Mouse (Mus musculus): ENCODE results near the gene Osbpl3.

The Osbpl3 gene

DNA sequence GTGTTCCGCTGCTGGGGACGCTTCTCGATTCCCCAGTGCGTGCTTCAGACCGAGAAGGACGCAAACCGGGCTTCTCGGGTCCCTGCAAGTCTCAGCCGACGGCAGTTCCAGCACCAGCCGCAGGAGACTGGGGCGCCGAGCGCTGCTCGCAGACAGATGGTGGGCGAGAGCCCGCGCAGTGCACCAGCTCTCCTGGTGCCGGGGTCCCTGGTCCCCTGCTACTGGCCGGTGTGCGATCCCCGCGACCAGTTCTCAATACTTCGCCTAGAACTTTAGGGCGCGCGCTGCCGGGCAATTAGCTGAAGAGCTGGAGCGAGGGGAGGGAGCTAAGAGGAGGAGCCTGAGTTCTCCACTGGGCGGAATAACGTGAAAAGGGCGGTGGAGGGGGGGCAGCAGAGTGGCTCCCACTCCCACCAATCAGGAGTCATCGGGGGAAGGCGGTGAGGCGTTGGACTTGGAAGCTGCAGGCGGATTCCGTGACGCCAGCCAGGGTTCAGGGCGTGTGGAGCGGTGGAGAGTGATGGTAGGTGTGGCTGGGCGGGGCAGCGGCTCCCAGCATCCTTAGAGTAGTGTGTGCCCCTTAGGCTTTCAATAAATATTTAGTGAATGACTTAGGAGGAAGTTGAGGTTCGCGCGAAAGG, at the start of gene Osbpl3:
Gene Osbpl3 (minus strand): TSS at position 373 of the 641 bp plus-strand sequence.
- DNase-seq (ENCODE audit: inconsistent age in 2 of 2, low spot score in 1 of 2) = peak; percentile 93 to 95

DNA sequence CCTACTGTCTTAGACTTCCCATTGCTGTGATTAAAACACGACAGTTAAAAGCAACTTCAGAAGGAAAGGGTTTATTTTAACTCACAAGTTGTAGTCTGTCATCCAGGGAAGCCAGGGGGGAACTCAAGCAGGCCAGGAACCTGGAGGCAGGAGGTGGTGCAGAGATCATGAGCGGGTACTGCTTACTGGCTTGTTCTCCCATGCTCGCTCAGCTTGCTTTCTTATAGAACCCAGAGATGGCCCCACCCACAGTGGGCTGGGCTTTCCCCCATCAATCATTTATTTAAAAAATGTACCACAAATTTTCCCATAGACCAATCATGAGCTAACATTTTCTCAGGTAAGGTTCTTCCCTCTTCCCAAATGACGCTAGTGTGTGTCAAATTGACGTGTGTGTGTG, 49.5 kb upstream of the Osbpl3 start:
- DNase-seq (ENCODE audit: inconsistent age in 2 of 2, low spot score in 1 of 2) = no peak

DNA sequence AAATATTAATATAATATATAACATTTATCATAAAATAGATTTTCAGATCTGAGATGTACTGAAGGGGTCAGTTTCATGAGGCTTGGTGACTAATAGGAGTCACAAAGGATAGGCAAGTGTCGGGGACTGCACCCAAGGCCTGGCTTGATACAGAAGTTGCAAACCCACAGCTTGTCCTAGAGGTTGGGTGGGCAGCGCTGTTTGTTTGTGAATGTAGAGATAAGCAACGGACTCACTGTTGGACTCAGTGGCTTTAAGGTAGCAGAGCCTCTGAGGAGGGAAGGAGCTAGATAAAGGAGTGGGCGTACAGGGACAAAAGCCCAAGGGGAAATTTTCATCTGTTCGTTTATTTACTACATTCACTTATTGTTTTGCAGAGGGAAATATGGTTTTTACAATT, 48.7 kb upstream of the Osbpl3 start:
- no peak for DNase-seq (ENCODE audit: inconsistent age in 2 of 2, low spot score in 1 of 2)

DNA sequence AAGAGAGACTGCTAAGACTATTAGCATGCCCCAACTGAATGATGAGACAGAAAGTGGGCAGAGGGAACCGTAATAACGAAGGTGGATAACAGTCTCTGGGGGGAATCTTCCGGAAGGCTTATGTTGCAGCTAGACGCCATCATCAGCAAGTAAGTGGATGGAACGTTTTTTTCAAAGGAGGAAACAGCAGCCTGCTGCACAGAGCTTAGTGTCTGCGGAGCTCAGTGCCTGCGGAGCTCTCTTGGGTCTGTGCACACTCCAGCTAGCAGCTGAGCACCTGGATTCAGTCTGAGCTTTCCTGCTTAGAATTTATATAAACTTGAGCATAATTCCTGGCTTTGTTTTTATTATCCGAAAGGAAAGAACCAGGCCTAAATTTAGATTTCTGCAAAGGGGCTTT, 47.8 kb upstream of the Osbpl3 start:
- no peak for DNase-seq (ENCODE audit: inconsistent age in 2 of 2, low spot score in 1 of 2)

DNA sequence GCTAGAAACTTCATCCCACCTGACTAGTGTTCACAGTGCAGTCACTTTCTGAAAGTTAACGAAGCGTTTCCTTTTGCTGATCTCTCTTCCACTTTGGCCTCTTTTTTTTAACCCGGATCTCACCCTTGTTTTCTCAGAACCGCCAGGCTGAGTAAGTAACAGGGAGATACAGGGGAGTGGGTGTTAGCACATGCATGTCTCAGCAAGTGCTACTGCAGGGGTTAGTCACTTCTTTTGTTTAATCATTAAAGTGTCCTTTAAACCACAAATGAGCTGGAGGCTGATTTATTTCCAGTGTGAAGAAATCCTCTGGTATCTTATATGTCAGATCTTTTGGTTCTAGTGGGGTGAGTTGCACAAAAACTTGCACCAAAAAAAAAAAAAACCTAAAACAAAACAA, 47.0 kb upstream of the Osbpl3 start:
- DNase-seq (ENCODE audit: inconsistent age in 2 of 2, low spot score in 1 of 2) = peak in 1 of 2 experiments; percentile 44

DNA sequence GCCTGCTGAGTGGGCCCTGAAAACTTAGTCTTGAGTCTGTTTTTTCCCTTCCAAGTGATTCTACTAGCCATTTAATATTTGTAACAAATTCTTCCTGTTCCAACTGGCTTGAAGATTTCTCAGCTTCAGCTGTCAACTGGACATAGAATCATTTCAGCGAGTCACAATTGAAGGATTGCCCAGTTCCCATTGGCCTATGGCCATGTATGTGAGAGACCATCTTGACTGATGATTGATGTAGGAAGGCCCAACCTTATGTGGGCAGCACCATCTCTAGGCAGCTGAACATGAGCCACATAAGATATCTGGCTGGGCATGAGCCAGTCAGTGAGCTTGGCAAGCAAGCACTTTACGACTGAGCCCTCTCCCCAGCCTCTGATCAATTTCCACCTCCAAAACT, 42.3 kb upstream of the Osbpl3 start:
- no peak for DNase-seq (ENCODE audit: inconsistent age in 2 of 2, low spot score in 1 of 2)

DNA sequence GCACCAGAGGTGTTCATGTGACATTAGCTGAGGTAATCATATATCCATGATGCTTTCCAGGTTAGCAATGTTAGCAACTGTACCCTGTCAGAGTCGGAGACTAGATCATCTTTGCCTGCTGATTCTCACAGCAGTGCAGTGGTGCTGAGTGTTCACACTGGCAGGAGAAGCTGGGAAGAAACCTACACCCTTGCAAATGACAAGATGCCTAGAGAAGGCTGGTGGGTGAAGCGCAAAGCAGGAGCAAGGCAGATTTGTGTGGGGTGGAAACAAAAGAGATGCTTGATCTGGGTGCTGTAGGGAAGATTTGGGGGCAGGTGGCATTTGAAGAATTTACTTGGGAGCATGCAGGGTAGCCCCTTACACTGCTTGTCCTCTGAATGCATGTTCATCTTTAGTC, 34.5 kb upstream of the Osbpl3 start:
- no peak for DNase-seq (ENCODE audit: inconsistent age in 2 of 2, low spot score in 1 of 2)

DNA sequence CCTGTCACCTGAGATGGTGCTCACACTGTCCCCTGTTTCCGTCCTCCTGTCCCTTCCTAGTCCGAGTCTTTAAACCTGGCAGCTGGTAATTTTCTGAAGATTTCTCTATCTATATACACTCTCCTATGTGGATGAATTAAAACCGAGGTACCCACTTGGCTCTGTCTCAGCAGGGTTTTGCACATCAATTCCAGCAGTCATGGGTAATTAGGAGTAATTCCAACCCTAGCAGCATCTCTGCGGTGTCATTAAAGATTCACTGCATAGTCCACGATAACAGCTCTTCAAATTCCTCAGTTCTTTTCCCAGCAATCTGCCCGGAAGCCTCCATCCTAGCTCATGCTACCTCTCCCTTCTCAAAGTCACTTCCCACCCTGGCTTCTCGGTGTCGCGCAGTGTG, 33.4 kb upstream of the Osbpl3 start:
- no peak for DNase-seq (ENCODE audit: inconsistent age in 2 of 2, low spot score in 1 of 2)

DNA sequence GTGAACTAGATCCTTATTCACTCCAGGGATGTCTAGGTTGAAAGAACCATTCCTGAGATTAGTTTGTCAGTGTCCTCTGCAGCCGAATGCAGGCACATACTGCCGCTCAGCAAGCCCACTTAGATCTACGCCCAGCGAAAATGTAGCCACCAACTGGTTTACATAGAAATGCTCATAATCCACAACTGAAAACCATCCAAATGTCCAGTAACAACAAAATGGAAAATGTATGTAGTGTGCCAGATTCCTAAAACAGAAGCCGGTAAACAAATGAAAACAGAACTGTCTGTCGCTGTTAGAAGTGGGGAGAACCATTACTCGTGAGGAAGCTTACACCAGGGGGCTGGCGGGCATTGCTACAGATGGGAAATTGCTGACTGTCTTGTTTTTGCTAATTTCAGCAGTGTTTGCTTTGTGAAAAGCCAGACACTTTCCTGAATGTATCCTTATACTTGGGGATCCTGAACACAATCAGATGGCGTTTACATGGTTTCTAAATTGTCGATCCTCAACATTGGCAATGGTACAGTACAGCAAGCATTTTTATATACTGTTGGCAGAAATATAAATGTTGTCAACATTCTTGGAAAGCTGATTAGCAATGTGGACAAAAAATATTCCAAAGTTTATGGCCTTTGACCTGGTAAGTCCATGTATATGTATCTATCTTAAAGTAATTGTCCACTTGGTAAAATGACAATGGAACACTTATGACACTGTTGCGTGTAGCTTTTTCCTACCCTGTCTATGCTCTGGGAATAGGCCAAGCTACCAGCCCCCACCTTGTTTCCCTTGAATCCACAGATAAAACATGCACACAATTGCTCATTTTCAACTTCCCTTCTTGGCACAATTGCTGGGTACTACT, 30.3 kb upstream of the Osbpl3 start:
- no peak for DNase-seq (ENCODE audit: inconsistent age in 2 of 2, low spot score in 1 of 2)

DNA sequence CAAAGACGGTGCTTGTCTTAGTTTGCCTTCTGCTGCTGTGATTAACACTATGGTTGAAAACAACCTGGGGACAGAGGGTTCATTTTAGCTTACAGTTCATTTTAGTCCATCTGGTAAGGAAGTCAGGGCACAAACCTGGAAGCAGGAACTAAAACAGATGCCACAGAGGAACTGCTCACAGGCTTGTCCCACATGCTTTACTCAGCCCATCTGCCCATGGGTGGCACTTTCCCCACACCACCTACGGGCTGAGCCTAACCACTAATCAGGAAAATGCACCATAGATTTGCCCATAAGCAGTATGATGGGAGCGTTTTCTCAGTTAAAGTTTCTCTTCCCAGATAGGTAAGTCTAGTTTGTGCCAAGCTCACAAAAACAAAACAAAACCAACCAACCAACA, 27.4 kb upstream of the Osbpl3 start:
- DNase-seq (ENCODE audit: inconsistent age in 2 of 2, low spot score in 1 of 2) = no peak

DNA sequence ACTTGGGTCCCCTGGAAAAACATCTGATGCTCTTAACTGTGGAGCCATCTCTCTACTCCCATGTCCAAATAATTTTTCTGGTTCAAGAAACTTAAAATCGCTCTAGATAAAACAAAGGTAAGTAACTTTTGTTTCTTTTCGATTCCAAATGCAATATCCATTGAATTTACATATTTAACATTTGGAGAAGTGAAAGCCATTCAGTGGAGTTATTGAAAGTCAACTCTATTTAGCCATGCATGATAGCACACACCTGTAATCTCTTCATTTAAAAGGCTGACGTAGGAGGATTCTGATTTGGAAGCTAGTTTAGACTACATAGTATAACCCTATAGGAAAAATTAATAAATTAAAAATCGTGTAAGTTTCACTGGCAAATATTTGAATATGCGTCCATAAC, 25.5 kb upstream of the Osbpl3 start:
- DNase-seq (ENCODE audit: inconsistent age in 2 of 2, low spot score in 1 of 2) = no peak

DNA sequence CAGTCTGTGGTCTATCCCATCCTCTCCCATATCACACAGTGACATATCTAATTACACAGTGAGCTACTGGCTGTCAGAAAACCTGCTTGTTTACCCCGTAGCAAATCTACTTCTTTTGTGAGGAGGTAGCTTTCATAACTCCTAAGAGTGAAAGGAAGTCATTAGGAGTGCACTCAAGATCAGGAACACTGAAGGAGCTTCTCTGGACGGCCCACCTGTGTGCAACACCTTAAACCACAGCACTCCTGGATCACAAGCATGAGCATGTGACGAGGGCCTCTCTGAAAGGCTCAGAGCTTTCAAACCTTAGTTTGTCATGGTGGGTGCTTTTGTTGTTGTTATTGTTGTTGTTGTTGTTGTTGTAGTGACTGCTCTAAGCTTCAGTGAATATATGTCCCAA, 10.4 kb upstream of the Osbpl3 start:
- no peak for DNase-seq (ENCODE audit: inconsistent age in 2 of 2, low spot score in 1 of 2)

DNA sequence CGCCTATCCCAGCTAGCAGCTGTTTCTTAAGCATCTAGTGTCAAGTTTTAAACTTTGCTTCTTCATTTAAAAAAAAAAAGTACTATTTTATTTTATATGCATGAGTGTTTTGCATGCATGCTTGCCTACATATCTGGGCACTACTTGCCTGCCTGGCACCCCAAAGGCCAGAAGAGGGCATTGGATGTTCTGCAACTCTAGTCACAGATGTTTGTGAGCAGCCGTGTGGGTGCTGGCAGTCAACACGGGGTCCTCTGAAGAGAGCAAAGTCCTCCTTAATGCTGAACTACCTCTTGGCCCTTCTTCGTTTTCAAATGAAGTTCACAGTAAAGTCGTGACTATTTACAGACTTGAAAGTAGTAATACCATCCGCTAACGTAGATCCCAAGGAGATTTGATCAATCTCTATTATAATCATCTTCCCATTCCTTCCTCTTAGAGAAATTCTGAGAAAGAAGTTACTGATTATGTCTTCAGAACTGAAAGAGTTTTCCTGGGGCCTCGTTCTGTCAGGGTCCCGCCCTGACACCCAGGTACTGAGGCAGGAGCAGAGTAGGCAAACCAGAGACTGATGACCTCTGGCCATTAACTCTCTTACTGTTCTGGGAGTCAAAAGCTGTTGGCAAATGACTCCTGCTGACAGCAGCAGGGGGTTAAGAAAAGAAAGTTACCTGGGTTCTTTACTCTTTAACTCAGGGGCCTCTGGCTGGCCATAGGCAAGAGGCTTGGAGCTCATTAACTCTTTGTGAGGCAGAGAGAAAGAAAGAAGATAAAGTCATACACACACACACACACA, 8.9 kb upstream of the Osbpl3 start:
- no peak for DNase-seq (ENCODE audit: inconsistent age in 2 of 2, low spot score in 1 of 2)

DNA sequence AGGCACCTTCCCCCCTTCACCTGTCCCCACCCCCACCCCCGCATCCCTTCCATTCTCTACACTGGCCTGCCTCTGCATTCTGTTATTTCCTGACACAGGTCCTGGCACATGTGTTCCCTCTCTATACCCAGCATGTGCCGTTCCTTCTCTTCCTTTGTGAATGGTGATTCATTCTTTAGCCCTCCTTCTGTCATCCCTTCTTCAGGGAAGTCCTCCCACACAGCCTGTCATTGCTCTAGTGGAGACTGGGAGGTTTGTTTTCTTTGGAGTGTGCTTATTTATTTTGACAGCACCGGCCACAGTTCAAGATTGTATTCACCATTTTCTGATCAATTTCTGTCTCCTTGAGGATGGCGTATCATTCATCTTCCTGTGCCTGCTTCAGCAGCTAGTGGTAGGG, 6.0 kb upstream of the Osbpl3 start:
- DNase-seq (ENCODE audit: inconsistent age in 2 of 2, low spot score in 1 of 2) = peak in 1 of 2 experiments; percentile 62

DNA sequence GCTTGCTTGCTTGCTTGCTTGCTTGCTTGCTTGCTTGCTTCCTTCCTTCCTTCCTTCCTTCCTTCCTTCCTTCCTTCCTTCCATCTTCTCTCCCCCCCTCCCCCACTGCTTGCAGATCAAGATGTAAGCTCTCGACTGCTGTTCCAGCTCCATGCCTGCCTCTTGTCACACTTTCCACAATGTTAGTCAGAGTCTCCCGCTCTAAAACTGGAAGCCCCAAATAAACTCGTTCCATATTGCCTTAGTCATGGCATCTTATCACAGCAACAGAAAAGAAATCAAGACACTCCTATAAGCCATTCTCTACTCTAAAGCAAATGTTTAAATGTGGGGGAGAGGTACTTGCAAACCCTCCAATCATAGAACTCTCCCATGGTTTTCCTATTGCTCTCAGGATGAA, 5.6 kb upstream of the Osbpl3 start:
- no peak for DNase-seq (ENCODE audit: inconsistent age in 2 of 2, low spot score in 1 of 2)

DNA sequence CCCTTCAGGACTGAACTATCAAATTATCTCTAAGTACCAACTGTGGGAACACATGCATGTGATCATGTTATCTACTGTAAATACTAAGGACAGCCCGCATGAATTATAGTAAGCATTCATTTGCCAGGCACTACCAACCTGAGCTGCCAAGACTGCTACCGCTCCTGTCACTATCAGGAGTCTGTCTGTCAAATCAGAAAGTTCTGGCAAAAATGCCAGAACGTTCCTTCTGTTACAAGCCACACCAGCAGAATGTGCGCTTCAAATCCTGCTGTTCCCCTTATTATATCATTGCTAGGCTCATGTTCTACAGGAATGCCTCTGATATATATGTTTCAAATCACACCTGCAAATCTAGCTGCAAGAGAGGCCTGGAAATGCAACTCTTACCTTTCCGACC, 4.6 kb upstream of the Osbpl3 start:
- no peak for DNase-seq (ENCODE audit: inconsistent age in 2 of 2, low spot score in 1 of 2)

DNA sequence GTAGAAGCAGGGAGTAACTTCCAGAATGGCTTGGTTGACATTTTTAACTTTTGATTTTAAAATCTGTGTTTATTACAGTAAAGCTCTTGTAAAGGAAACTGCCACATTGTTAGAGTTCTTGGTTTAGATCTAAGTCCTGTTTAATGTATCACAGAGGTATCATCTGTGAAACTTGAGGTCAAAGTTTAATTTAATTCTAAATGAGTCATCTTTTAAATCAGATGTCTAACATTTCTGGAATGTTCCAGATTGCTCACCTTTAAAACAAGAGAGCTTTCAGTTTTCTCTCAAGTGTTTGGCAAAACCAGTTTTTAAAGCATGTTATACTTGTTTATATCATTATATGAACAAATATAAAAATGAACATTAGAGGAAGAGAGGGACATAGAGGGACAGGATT, 4.2 kb upstream of the Osbpl3 start:
- no peak for DNase-seq (ENCODE audit: inconsistent age in 2 of 2, low spot score in 1 of 2)

DNA sequence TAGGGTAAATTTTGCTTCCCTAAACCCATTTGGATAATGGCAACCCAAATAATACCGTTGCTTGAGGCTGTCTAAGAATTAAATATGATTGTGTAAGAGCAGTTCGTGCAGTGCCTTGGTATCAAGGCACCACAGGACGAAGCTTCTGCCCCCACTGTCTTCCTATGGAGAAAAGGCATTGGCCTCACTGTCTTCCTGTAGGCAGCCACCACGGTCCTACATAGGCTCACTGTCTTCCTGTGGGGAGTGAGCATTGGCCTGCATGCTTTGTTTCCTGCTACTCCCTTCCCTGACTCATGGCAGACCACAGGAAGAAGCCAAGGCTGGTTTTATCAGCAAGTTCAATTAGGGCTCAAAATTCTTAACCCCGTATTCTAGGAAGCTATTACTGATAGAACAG, 3.3 kb upstream of the Osbpl3 start:
- DNase-seq (ENCODE audit: inconsistent age in 2 of 2, low spot score in 1 of 2) = no peak

DNA sequence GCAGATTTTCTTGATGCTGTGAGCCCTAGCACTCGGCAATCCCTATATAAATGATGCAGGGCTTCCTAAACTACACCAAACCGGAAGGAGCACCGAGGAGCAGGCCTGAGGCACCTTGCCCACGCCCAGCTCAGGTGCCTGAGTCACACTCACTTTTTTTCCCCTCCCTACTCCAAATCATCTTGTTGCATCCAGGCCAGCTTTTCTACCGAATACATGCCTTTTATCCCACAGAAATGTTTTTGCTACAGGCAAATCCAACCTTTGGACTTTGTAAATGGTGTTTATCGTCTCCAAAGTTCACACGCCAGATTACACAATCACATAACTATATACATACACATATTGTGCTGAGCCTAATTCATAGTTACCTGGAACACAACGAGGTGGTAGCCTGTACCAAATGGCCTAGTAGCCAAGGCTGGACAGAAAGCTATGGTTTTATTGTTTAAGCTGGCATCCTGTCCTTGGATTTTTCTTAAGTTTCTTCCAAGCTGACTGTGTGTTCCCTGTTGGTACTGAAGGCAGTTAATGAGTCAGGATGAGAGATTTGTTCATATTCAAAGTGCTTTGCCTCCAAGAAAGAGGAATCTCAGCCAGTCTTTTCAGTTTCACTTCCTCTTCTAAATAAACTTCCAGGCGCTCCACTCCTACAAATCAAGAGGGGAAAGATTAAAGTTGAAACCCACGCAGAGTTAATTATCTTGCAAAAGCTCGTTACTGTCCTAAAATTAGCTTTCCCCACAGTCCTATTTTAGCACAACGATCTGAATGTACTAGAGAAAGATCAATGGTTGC, 1.7 kb upstream of the Osbpl3 start:
- no peak for DNase-seq (ENCODE audit: inconsistent age in 2 of 2, low spot score in 1 of 2)

DNA sequence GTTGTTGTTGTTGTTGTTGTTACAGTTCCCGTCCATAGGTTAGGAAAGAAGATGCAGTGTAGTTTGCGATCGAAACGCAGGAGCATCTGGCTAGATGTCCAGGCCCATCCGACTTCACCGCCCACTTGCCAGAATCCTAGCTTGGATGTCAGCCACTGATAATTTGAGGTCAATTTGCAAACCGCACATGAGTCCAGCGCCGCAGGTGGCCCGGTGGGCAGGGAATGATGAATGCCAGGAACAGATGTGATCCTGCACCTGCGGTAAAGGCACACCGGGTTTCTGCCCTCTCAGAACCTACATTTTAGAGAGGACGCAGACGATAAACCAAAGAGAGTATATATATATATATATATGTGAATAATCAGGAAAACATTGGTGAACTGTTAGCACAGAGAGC, 705 bp upstream of the Osbpl3 start:
- peak in 1 of 2 experiments; percentile 31 for DNase-seq (ENCODE audit: inconsistent age in 2 of 2, low spot score in 1 of 2)
